Mouse (Mus musculus) gastrocnemius, postnatal 14 days (tissue): ENCODE results near the gene Dennd4c. TPM values are rescaled to one million over a fixed set of nuclear protein-coding genes. Genes with fewer than 3 reads are reported as not detected.
"Not testable (repeated sequence)": the region's sequence is repeated elsewhere in the genome, so short reads cannot be mapped to it uniquely, and the experiment has no call there.

Experiments
- DNase-seq: peaks from one replicate; pipeline ENCODE4 v3.0.0; 2021; ENCODE audit warnings: mixed read lengths
- intact Hi-C: fragments of 180-260 bp; cut with DNase I; formaldehyde crosslinking; loops from one replicate; pipeline ENCODE4 v1.15.1; 2025; ENCODE audit warnings: low total_unique reads
- total RNA-seq, 2 experiments: library from RNA; stranded (reverse); gene quantifications; 2 replicates each; pipeline ENCODE4 v1.2.3; 2021

Dennd4c gene
- total RNA-seq, 2 experiments from 2014 or later: 16.5 to 18.4 TPM

- DNase-seq: no peak
- intact Hi-C loops: no loop called here
Measured at GRCm38 (mm10) chr4:86750346-86750945, 2.1 kb downstream of the Dennd4c start.

- no peak for DNase-seq
- intact Hi-C loops: no loop called here
Measured at GRCm38 (mm10) chr4:86764307-86764706, 16.0 kb downstream of the Dennd4c start.

DNA sequence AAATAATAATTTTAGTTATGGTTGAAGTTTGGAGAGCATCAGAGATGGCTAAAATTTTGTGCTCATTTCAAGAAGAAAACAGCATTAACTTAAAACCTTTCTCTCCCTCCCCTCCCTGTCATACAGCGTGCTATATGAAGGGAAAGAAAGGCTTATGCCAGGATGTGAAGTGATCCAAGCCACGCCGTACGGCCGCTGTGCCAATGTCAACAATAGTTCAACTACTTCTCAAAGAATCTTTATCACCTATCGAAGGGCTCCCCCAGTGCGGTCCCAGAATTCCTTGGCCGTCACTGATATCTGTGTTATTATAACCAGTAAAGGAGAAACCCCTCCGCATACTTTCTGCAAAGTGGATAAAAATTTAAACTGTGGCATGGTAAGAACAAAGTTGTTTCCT, 29.2 kb downstream of the Dennd4c start:
- intact Hi-C loops: no loop called here

GRCm38 (mm10) chr4:86810604-86811003, 62.2 kb downstream of the Dennd4c start:
- intact Hi-C loops: no loop called here
- DNase-seq: no peak

More for the DNA sequence above, 29.2 kb downstream of the Dennd4c start:
- no peak for DNase-seq

DNA sequence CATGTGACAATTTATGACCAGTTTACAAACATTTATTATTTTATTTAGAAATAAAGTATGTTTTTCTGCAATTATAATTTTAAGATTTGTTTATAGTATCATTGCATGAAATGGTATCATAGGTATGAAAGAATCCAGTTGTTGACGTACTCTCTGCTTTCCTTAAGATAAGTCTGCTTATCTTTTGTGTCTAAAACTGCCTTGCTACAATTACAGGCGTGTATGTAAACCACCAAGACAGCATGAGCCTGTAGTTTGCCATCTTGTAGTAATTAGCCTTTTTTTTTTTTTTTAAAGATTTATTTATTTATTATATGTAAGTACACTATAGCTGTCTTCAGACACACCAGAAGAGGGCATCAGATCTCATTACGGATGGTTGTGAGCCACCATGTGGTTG, 66.5 kb downstream of the Dennd4c start:
- intact Hi-C loops: no loop called here
- DNase-seq: no peak

DNA sequence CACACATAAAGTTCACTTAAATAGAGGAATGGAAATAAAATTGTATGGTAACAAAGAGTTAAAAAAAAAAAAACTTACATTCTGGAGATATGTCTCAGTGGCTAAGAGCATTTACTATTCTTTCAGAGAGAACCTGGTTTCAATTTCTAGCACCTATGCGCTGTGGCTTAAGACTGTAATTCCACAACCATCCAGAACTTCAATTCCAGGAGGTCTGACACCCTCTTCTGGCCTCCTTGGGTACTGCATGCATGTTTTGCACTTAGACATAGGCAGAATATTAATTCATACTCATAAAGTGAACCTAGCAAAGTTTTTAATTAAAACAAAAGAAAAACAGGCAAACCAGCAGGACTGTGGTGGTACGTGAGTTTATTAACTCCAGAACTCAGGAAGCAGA, 74.8 kb downstream of the Dennd4c start:
- intact Hi-C loops: no loop called here
- DNase-seq: peak; percentile 40

- intact Hi-C loops: no loop called here
- no peak for DNase-seq
Measured at GRCm38 (mm10) chr4:86825143-86825542, 76.8 kb downstream of the Dennd4c start.

GRCm38 (mm10) chr4:86831896-86832295, 83.5 kb downstream of the Dennd4c start:
- intact Hi-C loops: no loop called here
- DNase-seq: no peak

GRCm38 (mm10) chr4:86841141-86841540, 92.8 kb downstream of the Dennd4c start:
- DNase-seq, intact Hi-C loops: not testable (repeated sequence)

DNA sequence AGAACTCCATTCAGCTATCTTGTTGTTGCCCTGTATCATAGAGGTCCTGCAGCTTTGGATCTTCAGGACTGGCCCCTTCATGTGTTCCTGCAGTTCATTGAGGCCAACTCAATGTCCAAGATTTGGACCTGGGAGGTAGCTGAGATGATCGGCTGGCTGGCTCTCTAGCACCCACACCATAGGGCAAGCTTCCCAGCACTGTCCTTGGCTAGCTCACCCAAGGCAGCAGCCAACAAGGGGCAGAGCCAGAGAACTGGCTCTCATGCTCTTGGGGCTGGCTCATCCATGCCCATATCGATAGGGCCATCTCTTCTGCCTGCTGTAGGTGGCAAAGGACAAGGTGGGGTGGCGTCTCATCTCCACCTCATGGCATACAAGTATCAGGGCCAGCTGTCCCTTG, 97.0 kb downstream of the Dennd4c start:
- DNase-seq: peak; percentile 45
- intact Hi-C loops: no loop called here

- no peak for DNase-seq
- intact Hi-C loops: no loop called here
Measured at GRCm38 (mm10) chr4:86847246-86847645, 98.9 kb downstream of the Dennd4c start.

DNA sequence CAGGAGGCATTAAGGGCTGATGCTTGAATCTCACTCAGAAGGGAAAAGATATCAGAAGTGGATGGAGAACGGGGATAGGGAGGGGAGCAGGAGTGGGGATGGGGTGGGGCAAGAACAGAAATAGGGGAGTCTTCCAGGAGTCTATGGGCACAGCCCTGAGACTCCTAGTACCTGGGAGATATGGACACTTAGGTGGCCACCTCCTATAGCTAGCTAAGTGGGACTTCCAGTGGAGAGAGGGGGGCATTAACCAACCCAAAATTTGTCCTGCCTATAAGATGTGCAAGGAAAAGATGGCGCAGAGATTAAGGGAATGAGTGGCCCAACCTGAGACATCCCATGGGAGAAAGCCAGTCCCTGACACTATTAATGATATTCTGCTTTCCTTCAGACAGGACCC, 103.0 kb downstream of the Dennd4c start:
- no peak for DNase-seq
- intact Hi-C loops: no loop called here

- DNase-seq: no peak
- intact Hi-C loops: no loop called here
Measured at GRCm38 (mm10) chr4:86852018-86852417, 103.7 kb downstream of the Dennd4c start.

GRCm38 (mm10) chr4:86852813-86853590, 104.6 kb downstream of the Dennd4c start:
- intact Hi-C loops: no loop called here

GRCm38 (mm10) chr4:86856304-86857112, 108.2 kb downstream of the Dennd4c start:
- intact Hi-C loops: no loop called here

More at GRCm38 (mm10) chr4:86852813-86853590, 104.6 kb downstream of the Dennd4c start:
- DNase-seq: no peak

DNA sequence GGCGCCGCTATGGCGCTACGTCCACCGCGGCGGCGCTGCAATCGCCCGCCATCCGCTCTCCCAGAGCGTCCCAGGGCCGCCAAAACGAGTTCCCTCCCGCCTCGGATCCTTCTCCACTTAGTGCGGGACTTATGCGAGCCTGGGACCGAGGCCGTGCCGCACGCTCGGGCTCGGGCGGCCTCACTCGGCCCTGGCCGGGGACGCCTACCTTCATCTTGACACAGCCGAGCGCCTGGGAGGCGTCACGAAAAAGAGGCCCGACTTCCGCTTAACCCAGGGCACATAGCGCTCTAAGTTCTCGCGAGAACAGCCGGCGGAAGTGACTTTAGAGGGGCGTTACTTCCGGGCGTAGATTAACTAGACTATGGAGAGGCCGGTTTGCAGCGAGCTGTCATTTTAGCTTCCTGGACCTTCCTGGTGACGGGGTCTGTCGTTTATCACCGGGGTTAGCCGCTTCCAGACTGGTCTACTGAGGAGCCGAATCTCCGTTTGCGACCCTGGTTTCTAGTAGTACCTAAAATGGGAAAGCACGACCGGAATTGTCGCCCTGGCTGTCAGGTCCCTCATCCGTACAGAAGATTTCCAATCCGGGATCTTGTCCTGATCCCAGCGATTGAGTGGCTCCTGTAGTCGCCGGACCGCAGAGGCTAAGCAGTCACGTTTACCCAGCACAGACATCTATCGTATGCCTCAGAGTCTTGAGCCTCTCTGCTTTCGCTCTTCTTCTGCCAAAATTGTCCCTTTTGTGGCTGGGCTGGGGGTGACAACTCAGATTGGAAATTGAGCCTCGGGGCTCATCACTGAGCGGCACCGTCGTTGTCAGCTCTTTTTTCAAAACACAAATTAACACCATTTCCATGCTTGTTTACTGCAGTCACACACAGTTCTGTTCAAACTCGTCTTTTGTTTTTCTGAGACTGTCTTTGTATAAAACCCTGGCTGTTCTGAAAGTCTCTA, 109.0 kb downstream of the Dennd4c start, which contains the start of gene Rps6:
TSS of gene Rps6 (minus strand) at position 300 of the 957 bp plus-strand sequence.
- DNase-seq: peak; percentile 95
- intact Hi-C loops: no loop called here

More at GRCm38 (mm10) chr4:86856304-86857112, 108.2 kb downstream of the Dennd4c start:
- DNase-seq: no peak

GRCm38 (mm10) chr4:86858070-86858440, 109.7 kb downstream of the Dennd4c start:
- DNase-seq: no peak
- intact Hi-C loops: no loop called here

GRCm38 (mm10) chr4:86864087-86864486, 115.7 kb downstream of the Dennd4c start:
- intact Hi-C loops: no loop called here
- no peak for DNase-seq

DNA sequence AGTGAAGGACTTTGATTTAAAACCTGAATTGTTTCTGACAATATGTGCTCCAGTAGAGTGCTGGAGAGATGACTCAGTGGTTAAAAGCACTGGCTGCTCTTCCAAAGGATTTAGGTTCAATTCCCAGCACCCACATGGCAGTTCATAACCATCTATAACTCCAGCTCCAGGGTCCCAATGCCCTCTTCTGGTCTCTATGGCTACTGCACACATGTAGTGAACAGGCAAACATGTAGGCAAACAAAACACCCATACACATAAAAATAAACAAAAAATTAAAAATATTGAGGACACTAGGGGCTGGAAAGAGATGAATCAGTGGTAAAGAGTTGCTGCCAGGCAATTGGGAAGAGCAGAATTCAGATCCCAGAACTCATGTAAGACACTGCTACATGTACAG, 123.6 kb downstream of the Dennd4c start:
- intact Hi-C loops: no loop called here
- no peak for DNase-seq
